Mouse (Mus musculus) adrenal gland (tissue): ENCODE results near the gene Yif1a.
"Not testable (repeated sequence)": the region's sequence is repeated elsewhere in the genome, so short reads cannot be mapped to it uniquely, and the experiment has no call there.

Experiments used
- intact Hi-C: fragments of 180-260 bp; cut with DNase I; formaldehyde crosslinking; loops from one replicate; pipeline ENCODE4 v1.15.1; 2025

Yif1a gene

DNA sequence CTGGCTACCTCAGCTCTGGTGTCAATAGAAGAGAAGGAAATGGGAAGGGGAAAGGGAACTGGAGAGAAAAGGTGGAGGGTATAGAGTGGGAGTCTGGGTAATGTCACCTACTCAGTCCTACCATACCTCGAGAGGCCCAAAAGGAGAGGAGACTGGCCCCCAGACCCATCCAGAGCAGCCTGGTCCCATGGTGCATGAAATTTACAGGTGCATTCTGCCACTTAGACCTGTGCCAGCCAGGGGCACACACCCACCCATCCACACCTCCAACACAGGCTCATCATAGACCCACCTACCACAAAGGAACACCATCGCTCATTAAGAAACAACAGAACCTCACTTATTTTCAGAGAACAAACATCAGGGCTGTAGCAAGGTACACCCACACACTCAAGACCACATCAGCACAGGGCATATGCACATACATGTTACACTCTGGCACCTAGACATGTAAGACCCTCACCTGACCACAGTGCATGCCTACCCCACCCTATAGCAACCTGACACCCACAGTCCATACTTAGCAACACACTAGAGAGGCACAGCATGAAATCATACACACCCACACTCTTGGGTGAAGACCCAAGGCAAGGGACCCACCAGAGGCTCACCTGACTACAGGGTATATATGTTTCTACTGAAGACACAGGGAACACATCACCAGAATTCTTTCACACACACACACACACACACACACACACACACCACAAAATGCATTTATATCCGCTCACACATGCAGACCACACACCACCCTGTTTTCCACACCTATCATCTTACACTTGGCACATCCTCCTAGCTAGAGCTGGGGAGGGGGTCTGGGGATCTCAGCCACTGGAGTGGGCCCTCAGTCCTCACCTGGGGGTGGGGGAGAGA lies 4.1 kb upstream of the Yif1a start:
- intact Hi-C loops = no loop called here

GRCm38 (mm10) chr19:5084834-5085144 lies 3.5 kb upstream of the Yif1a start:
- intact Hi-C loops = no loop called here

GRCm38 (mm10) chr19:5085145-5085863 lies 3.0 kb upstream of the Yif1a start, which contains the start of gene Tmem151a:
Tmem151a (minus strand) TSS chr19:5085531.
- intact Hi-C loops = no loop called here

DNA sequence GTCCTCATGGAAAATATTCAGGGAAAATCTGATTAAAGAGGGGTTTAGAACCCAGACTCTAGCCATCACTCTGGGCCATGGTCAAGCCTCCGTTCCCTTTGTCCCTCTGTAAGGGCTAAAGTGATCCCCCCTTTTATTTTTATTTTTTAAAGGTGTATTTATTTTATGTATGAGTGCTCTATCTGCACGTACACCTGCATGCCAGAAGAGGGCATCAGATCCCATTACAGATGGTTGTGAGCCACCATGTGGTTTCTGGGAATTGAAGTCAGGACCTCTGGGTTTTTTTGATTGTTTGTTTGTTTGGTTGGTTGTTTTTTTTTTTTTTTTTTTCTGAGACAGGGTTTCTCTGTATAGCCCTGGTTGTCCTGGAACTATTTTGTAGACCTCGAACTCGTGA lies 1.8 kb upstream of the Yif1a start:
- intact Hi-C loops = not testable (repeated sequence)

DNA sequence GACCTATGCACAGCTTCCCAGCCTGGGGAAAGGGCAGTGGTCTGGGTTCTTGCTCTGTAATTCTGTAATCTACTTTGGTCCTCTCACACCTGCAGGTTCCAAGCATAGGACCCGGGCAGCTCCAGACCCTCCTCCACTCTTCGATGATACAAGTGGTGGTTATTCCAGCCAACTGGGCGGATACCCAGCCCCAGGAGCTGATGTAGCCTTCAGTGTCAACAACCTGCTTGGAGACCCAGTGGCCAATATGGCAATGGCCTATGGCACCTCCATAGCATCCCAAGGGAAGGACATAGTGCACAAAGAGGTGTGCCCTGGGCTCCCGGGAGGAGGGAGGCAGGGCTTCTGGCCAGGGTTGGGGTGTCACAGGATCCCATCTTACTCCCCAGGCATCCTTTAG lies 986 bp downstream of the Yif1a start:
- intact Hi-C loops = no loop called here

GRCm38 (mm10) chr19:5092083-5092482 lies 3.7 kb downstream of the Yif1a start:
- intact Hi-C loops = no loop called here

DNA sequence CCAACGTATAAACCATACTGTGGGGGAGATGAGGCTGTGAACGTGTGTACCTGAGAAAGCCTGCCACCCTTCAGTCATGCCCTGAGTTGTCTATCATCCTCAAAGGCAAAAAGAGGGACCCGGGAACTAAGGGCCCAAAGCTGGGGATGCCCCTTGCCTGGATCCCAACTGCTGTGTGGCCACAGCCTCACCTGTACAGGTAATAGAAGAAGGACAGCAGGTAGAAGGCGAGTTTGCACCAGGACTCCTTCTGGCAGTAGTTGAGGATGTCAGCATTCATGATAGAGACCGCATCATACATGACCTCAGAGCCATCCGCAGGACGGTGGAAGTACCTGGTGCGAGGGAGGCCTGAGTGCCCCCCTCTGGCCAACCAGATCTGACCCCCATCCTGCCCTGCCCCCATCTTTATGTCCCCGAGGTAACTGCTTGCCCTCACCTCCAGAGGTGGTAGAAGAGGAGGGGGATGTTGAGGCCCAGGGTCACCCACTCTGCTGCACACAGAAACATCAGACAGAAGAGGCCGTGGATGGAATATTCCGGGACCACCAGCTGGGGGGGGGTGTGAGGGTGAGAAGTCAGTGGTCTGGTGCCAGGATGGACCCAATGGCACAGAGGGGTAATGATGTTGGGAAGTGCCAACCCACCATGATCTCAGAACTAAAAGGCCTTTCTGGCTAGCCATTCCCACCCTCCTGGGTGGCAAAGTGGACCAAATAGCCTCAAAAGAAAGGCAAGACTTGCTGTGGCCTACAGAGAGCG lies 5.3 kb downstream of the Yif1a start:
- intact Hi-C loops = loop anchor here (2.0 kb wide), 1 partner anchor 45 kb away; no protein-coding TSS in a partner anchor

- intact Hi-C loops = loop anchor here (2.0 kb wide), 1 partner anchor 45 kb away; no protein-coding TSS in a partner anchor
These were observed 5.9 kb downstream of the Yif1a start for GRCm38 (mm10) chr19:5094243-5094632.

DNA sequence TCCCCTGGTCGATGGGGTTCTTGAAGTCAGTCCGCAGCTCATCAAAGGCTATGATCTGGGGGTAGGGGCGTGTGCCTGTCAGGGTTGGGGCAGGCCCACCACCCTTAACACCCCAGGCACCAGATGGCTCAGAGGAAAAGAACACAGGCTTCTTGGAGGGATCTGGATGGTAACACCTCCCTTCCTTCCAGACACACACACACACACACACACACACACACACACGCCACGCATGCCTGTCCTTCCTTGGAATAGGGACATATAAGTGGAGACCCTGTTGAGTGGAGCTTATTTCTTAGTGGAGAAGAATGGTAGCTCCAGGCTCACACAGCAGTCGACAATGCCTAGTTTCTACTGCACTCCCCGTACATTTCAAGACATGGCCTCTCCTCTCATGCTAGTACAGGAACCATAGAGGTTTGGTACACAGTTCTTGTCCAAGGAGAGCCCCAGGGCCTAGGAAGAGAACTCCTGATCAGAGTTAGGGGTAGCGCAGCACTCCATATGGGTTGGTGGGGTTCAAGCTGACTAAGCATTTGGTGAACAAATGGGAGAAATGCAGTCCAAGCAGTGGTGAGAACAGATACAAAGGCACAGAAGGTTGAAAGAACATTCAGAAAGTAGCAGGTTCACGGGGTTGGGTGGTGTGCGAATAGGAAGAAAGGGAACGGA lies 6.5 kb downstream of the Yif1a start:
- intact Hi-C loops = loop anchor here (2.0 kb wide), 1 partner anchor 44 kb away; no protein-coding TSS in a partner anchor

DNA sequence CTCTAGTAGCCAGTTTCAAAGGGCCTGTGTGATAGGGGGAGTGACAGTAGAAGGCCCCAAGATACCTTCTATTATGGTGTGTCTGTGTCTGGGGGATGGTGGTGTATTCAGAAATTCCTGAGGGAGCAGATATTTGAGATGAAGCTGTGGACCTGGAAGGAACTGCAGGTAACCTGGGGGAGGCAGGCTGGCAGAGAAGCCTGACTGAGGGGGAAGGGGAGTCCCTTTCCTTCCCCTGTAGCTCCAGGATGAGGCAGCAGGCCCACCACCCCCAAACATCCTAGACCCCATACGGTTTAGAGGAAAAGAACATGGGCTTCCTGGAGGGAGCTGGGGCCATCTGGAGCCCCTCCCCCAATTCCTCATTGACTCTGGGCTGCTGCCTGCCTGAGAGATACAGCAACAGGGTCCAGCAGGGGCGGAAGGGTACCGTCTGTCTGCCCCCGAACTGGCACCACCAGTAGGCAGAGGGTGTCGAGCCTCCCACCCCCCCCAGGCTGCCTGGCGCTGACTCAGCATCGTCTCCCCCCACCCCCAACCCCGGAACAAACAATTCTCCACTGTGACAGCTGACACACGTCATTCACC lies 7.6 kb downstream of the Yif1a start:
- intact Hi-C loops = loop anchor here (2.0 kb wide), 1 partner anchor 43 kb away; no protein-coding TSS in a partner anchor

DNA sequence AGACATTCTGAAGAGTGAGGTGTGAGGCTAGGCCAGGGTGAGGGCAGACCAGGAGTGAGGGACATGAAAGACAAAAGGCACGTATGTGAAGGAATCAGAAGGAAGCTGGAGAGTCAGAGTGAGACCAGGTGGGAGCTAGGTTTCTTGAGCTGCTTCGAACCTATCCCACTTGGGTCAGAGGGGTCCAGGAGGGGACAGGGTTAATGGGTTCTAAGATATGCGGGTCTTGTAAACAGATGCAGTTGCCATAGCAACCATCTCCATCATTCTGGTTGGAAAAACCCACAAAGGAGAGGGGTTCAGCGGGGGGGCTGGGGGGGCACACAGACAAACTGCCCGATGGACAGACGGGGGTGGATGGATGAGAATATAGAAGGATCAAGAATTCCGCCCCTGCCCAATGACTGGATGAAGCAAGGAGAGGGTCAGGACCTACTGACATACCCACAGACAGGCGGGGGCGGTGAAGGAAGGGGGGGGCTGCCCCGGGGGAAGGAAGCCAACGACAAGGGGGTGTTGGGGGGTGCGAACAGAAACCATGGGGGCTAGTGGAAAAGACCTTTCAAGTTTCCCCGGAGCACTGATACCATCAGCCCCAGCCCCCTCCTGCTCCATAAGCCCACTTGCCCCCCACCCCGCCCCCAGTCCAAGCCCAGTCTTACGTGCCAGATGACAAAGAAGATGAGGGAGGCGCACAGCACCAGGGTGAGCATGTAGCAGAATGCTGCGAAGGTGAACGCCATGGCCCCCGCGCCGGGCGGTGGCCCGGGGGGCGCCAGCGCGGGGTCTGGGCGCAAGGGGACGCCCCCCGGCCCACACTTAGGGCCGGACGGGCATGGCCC lies 9.4 kb downstream of the Yif1a start:
- intact Hi-C loops = no loop called here

- intact Hi-C loops = no loop called here
These were observed 10.2 kb downstream of the Yif1a start, which contains the start of gene Cnih2 for GRCm38 (mm10) chr19:5098363-5099143. Cnih2 (minus strand) TSS chr19:5098521.

GRCm38 (mm10) chr19:5106074-5106473 lies 17.7 kb downstream of the Yif1a start:
- intact Hi-C loops = no loop called here

GRCm38 (mm10) chr19:5106731-5107191 lies 18.4 kb downstream of the Yif1a start, which contains the start of gene Rab1b:
Rab1b (minus strand) TSS chr19:5107072.
- intact Hi-C loops = no loop called here

DNA sequence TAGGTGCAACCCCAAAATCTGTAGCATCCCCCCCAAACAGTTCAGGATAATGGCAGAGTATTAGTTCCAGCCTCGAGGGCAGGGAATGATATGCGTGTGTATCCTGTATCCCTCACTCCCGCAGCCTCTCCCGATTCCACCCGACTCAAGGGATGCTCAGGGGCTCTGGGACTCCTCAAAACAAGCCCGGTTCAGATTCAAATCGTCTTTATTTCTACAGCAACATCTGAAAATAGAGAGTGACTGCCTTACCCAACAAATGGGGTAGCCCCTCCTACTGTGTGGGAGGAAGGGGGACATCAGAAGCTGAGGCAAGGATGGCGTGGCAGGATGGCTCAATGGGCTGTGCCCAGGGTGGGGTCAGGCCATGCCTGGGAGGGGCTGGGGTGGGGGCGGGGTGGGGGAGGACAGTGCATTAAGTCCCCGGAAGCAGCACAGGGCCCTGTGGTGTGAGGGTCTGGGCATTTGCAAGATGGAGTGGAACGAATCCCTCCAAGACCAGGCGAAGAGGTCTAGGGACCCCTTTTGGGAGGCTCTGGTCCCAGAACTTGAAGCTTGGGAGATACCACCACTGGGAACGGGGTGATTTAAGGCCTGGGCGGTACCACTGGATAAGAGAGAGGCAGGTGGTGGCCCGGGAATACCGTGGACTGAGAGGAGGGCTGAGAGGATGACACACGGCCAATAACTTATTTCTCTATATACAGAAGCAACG lies 19.4 kb downstream of the Yif1a start:
- intact Hi-C loops = no loop called here

DNA sequence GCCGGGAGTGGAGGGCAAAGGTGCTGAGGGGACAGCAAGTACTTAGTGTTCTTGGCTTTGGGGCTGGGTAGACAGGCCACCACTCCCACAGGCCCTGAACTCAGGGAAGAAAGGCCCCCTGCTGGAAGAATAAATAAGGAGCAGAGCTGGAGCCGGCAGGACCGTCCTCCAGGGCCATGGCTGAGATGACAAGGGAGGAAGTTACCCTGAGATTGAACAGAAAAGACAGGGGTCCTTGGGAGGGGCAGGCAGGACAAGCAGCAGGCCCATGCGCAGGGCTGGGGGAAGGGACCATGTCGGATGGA lies 19.9 kb downstream of the Yif1a start:
- intact Hi-C loops = no loop called here

GRCm38 (mm10) chr19:5108702-5109101 lies 20.4 kb downstream of the Yif1a start:
- intact Hi-C loops = no loop called here
